13 mouse cellular contexts compared by ENCODE assay signal in the genomic region with DNA sequence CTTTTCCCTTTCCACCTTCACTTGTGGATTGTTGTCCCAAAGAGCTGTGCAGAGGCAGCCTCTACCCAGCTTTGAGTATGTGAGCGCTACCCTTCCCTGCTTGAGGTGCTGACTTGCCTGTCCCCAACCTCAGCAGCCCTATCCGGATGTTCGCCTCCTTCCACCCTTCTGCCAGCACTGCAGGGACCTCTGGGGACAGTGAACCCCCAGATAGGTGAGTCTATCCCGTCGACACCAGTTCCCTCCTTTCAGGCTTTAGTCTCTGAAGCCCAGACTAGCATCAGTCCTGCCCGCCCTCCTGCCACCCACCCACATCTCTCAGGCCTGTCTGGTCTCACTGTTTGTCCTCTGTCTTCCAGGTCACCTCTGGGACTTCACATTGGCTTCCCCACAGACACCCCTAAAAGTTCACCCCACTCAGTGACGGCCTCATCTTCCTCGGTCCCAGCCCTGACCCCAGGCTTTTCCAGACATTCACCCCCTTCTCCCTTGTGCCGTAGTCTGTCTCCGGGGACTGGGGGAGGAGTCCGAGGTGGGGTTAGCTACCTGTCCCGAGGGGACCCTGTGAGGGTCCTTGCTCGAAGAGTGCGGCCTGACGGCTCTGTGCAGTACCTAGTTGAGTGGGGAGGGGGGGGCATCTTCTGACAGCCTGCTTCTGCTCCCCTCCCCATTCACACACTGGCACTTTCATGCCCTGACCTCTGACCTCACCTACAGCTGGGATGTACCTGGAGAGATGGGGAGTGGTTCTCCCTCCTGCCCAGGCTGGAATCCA. TPM values are rescaled to one million over a fixed set of nuclear protein-coding genes. Genes with fewer than 3 reads are reported as not detected.
DNase-seq lines count a peak whose midpoint lies in the region; ATAC-seq and TF ChIP-seq lines count a peak whose summit lies in the region.
"Had no signal": no experiment of that assay in that cellular context is flagged by ENCODE, and none has a peak within 500 bp of the region (broad histone marks: within the 10 kb centered on the region; RNA-seq: fewer than 3 reads in every experiment).

No protein-coding gene starts in this region.

- TF ChIP-seq CTCF in stomach, postnatal 0 days (IDR thresholded peaks at IDR 0.05; ENCODE audit: low read depth): no peak
- TF ChIP-seq CTCF in small intestine, adult 2 months (IDR thresholded peaks at IDR 0.05; ENCODE audit: extremely low read depth, insufficient read length, insufficient replicate concordance, low read depth, low read length): no peak

- H3K9me3 ChIP-seq in erythroblast, embryonic 14.5 days (ENCODE audit: control insufficient read depth, low read length): no peaks in the 10 kb centered on the region
- no peaks in the 10 kb centered on the region for H3K9me3 ChIP-seq in kidney, embryonic 15.5 days (replicated peaks)
- no peaks in the 10 kb centered on the region for H3K9me3 ChIP-seq in stomach, embryonic 16.5 days (replicated peaks; ENCODE audit: control insufficient read depth, low read length)
- no peaks in the 10 kb centered on the region for H3K9me3 ChIP-seq in stomach, postnatal 0 days (ENCODE audit: control insufficient read depth, low read length)
- H3K9me3 ChIP-seq: heart, embryonic 12.5 days had no signal

- TF ChIP-seq POLR2A in small intestine, adult 2 months (IDR thresholded peaks at IDR 0.05; ENCODE audit: low read depth, low read length): 0 out of 2 replicates have a peak, but pooled peaks have one; percentile 26

- WGBS in kidney, embryonic 15.5 days: 81% methylated on average over 15 of the region's 15 CpGs
- WGBS in stomach, embryonic 16.5 days: 81% methylated on average over 15 of the region's 15 CpGs
- 84% methylated on average over 15 of the region's 15 CpGs for WGBS in stomach, postnatal 0 days
- WGBS in small intestine, adult 2 months: 89% methylated on average over 15 of the region's 15 CpGs

- ATAC-seq in erythroblast, adult 5-6 weeks (replicated peaks; ENCODE audit: low FRiP score, poor library complexity, severe bottlenecking): no peak
- ATAC-seq in kidney, embryonic 15.5 days (replicated peaks; ENCODE audit: low FRiP score): no peak
- ATAC-seq in stomach, embryonic 16.5 days (ENCODE audit: insufficient read depth, low FRiP score): no peak
- ATAC-seq in stomach, postnatal 0 days (ENCODE audit: low FRiP score, low TSS enrichment): no peak
- ATAC-seq: lung, postnatal 0 days had no signal

- no peak for DNase-seq in kidney, postnatal 4 days
- no peak for DNase-seq in stomach, postnatal 0 days (ENCODE audit: low spot score)
- no peak for DNase-seq in ovary, postnatal 36 days (ENCODE audit: low spot score)
- DNase-seq: adrenal gland, postnatal 10 days; kidney, adult 8-10 months; thymus, postnatal 4 days had no signal

- no peak overlapping the region for H3K27ac ChIP-seq in kidney, embryonic 15.5 days
- H3K27ac ChIP-seq in stomach, embryonic 16.5 days (ENCODE audit: low read length): no peak overlapping the region
- H3K27ac ChIP-seq in stomach, postnatal 0 days (replicated peaks): no peak overlapping the region
- H3K27ac ChIP-seq in small intestine, adult 2 months (ENCODE audit: insufficient read depth, low read depth, low read length): no peak overlapping the region

- no peak for TF ChIP-seq EP300 in stomach, postnatal 0 days (optimal IDR thresholded peaks at IDR 0.05)

- peak overlapping the region; percentile 7 for H3K4me3 ChIP-seq in erythroblast, embryonic 14.5 days (replicated peaks)
- peak overlapping the region; percentile 71; the same call in 1 of the 2 replicates for H3K4me3 ChIP-seq in kidney, embryonic 15.5 days (replicated peaks)
- H3K4me3 ChIP-seq in stomach, embryonic 16.5 days (replicated peaks; ENCODE audit: low read length): no peak overlapping the region
- no peak overlapping the region for H3K4me3 ChIP-seq in stomach, postnatal 0 days (ENCODE audit: low read depth, low read length)
- H3K4me3 ChIP-seq in small intestine, adult 2 months (ENCODE audit: low read depth, low read length): no peak overlapping the region

- no peak overlapping the region for H3K9ac ChIP-seq in kidney, embryonic 15.5 days
- H3K9ac ChIP-seq in stomach, embryonic 16.5 days (ENCODE audit: low read length): no peak overlapping the region
- no peak overlapping the region for H3K9ac ChIP-seq in stomach, postnatal 0 days (ENCODE audit: low read length)

- peak overlapping the region; percentile 98 for H3K4me2 ChIP-seq in kidney, embryonic 15.5 days
- H3K4me2 ChIP-seq in stomach, embryonic 16.5 days (ENCODE audit: low read depth, low read length): 0 out of 2 replicates have a peak overlapping the region, but pooled peaks have one; percentile 99
- no peak overlapping the region for H3K4me2 ChIP-seq in stomach, postnatal 0 days (replicated peaks; ENCODE audit: low read depth)

- peaks cover 74% of the 10 kb centered on the region for H3K4me1 ChIP-seq in erythroblast, embryonic 14.5 days (ENCODE audit: control insufficient read depth)
- peaks cover 66% of the 10 kb centered on the region for H3K4me1 ChIP-seq in kidney, embryonic 15.5 days
- peaks cover 31% of the 10 kb centered on the region for H3K4me1 ChIP-seq in stomach, embryonic 16.5 days (ENCODE audit: control insufficient read depth, insufficient read depth, low read length)
- peaks cover 5% of the 10 kb centered on the region for H3K4me1 ChIP-seq in stomach, postnatal 0 days (replicated peaks; ENCODE audit: control insufficient read depth, insufficient read depth)
- peaks cover 16% of the 10 kb centered on the region for H3K4me1 ChIP-seq in small intestine, adult 2 months (ENCODE audit: control insufficient read depth, insufficient read depth, insufficient read length, low read length)

- no peaks in the 10 kb centered on the region for H3K27me3 ChIP-seq in erythroblast, embryonic 14.5 days (ENCODE audit: control insufficient read depth)
- H3K27me3 ChIP-seq in kidney, embryonic 15.5 days: no peaks in the 10 kb centered on the region
- no peaks in the 10 kb centered on the region for H3K27me3 ChIP-seq in stomach, embryonic 16.5 days (ENCODE audit: control insufficient read depth, insufficient read depth, low read length)
- H3K27me3 ChIP-seq in stomach, postnatal 0 days (ENCODE audit: control insufficient read depth, insufficient read depth, low read length): no peaks in the 10 kb centered on the region
- H3K27me3 ChIP-seq in small intestine, adult 2 months (ENCODE audit: control insufficient read depth, insufficient read depth, low read length): no peaks in the 10 kb centered on the region
- H3K27me3 ChIP-seq: heart, embryonic 12.5 days had no signal

- peaks cover 55% of the 10 kb centered on the region for H3K36me3 ChIP-seq in erythroblast, embryonic 14.5 days (ENCODE audit: control insufficient read depth)
- peaks cover 34% of the 10 kb centered on the region for H3K36me3 ChIP-seq in kidney, embryonic 15.5 days
- peaks cover 4% of the 10 kb centered on the region; the same call in 1 of the 2 replicates for H3K36me3 ChIP-seq in stomach, embryonic 16.5 days (ENCODE audit: control insufficient read depth, insufficient read depth, low read length)
- no peaks in the 10 kb centered on the region; the same call in 1 of the 2 replicates for H3K36me3 ChIP-seq in stomach, postnatal 0 days (ENCODE audit: control insufficient read depth, insufficient read depth, low read length)
- H3K36me3 ChIP-seq in small intestine, adult 2 months (ENCODE audit: control insufficient read depth, insufficient read depth, low read length): peaks cover 22% of the 10 kb centered on the region

RNA-seq across cellular contexts. Expression of a gene that starts 2.3 kb away (rescaled TPM):
- 19.6 and 19.8 TPM in 2 replicates for polyA plus RNA-seq in erythroblast, embryonic 14.5 days (2012)
- total RNA-seq in erythroblast, adult 5-6 weeks (2015; ENCODE audit: low replicate concordance): 33.6 and 59.6 TPM in 2 replicates
- total RNA-seq in erythroblast, adult 5-6 weeks (2017; ENCODE audit: low replicate concordance): 10.2 and 14.4 TPM in 2 replicates
- polyA plus RNA-seq in kidney, embryonic 15.5 days (2015; fragmentation: Nextera tagmentation; extraction: Ambion mirVana): 192 and 203 TPM in 2 replicates
- polyA plus RNA-seq in stomach, embryonic 16.5 days (2015; fragmentation: Nextera tagmentation; extraction: Ambion mirVana): 173 and 178 TPM in 2 replicates
- polyA plus RNA-seq in stomach, postnatal 0 days (2015; fragmentation: Nextera tagmentation; extraction: Ambion mirVana): 157 and 163 TPM in 2 replicates
- 83.4 and 151 TPM in 2 replicates for polyA plus RNA-seq in small intestine, adult 2 months (2012; rRNA removed)

RNA-seq across cellular contexts. Expression of a gene that starts 3.9 kb away (rescaled TPM):
- 0.78 and 0.86 TPM in 2 replicates for polyA plus RNA-seq in erythroblast, embryonic 14.5 days (2012)
- total RNA-seq in erythroblast, adult 5-6 weeks (2015; ENCODE audit: low replicate concordance): 0.42 and 2.5 TPM in 2 replicates
- 0.60 and 5.3 TPM in 2 replicates for total RNA-seq in erythroblast, adult 5-6 weeks (2017; ENCODE audit: low replicate concordance)
- 1.9 and 2.0 TPM in 2 replicates for polyA plus RNA-seq in kidney, embryonic 15.5 days (2015; fragmentation: Nextera tagmentation; extraction: Ambion mirVana)
- 1.3 and 1.6 TPM in 2 replicates for polyA plus RNA-seq in stomach, embryonic 16.5 days (2015; fragmentation: Nextera tagmentation; extraction: Ambion mirVana)
- polyA plus RNA-seq in stomach, postnatal 0 days (2015; fragmentation: Nextera tagmentation; extraction: Ambion mirVana): 0.61 and 0.70 TPM in 2 replicates
- polyA plus RNA-seq in small intestine, adult 2 months (2012; rRNA removed): 5.8 and 8.6 TPM in 2 replicates

RNA-seq across cellular contexts. Expression of a gene that starts 4.3 kb away (rescaled TPM):
- 5.0 and 6.2 TPM in 2 replicates for polyA plus RNA-seq in erythroblast, embryonic 14.5 days (2012)
- total RNA-seq in erythroblast, adult 5-6 weeks (2015; ENCODE audit: low replicate concordance): 4.0 TPM in 2 replicates
- total RNA-seq in erythroblast, adult 5-6 weeks (2017; ENCODE audit: low replicate concordance): 2.5 and 4.1 TPM in 2 replicates
- polyA plus RNA-seq in kidney, embryonic 15.5 days (2015; fragmentation: Nextera tagmentation; extraction: Ambion mirVana): 7.0 and 8.7 TPM in 2 replicates
- polyA plus RNA-seq in stomach, embryonic 16.5 days (2015; fragmentation: Nextera tagmentation; extraction: Ambion mirVana): 7.3 and 7.7 TPM in 2 replicates
- polyA plus RNA-seq in stomach, postnatal 0 days (2015; fragmentation: Nextera tagmentation; extraction: Ambion mirVana): 4.7 and 5.8 TPM in 2 replicates
- 35.6 and 67.1 TPM in 2 replicates for polyA plus RNA-seq in small intestine, adult 2 months (2012; rRNA removed)

RNA-seq across cellular contexts. Expression of a gene that starts 20.2 kb away (rescaled TPM):
- polyA plus RNA-seq in erythroblast, embryonic 14.5 days (2012): 8.1 and 9.2 TPM in 2 replicates
- 3.3 and 5.6 TPM in 2 replicates for total RNA-seq in erythroblast, adult 5-6 weeks (2015; ENCODE audit: low replicate concordance)
- 18.9 and 30.1 TPM in 2 replicates for total RNA-seq in erythroblast, adult 5-6 weeks (2017; ENCODE audit: low replicate concordance)
- polyA plus RNA-seq in kidney, embryonic 15.5 days (2015; fragmentation: Nextera tagmentation; extraction: Ambion mirVana): 9.0 and 9.3 TPM in 2 replicates
- polyA plus RNA-seq in stomach, embryonic 16.5 days (2015; fragmentation: Nextera tagmentation; extraction: Ambion mirVana): 6.4 and 6.9 TPM in 2 replicates
- polyA plus RNA-seq in stomach, postnatal 0 days (2015; fragmentation: Nextera tagmentation; extraction: Ambion mirVana): 1.5 and 1.6 TPM in 2 replicates
- 2.5 and 3.7 TPM in 2 replicates for polyA plus RNA-seq in small intestine, adult 2 months (2012; rRNA removed)

RNA-seq across cellular contexts. Expression of a gene that starts 35.9 kb away (rescaled TPM):
- polyA plus RNA-seq in erythroblast, embryonic 14.5 days (2012): 0.12 and 0.13 TPM in 2 replicates
- 1.3 TPM in 1 of 2 replicates, not detected in the other for total RNA-seq in erythroblast, adult 5-6 weeks (2015; ENCODE audit: low replicate concordance)
- total RNA-seq in erythroblast, adult 5-6 weeks (2017; ENCODE audit: low replicate concordance): 5.3 and 6.0 TPM in 2 replicates
- polyA plus RNA-seq in kidney, embryonic 15.5 days (2015; fragmentation: Nextera tagmentation; extraction: Ambion mirVana): 18.4 and 20.0 TPM in 2 replicates
- polyA plus RNA-seq in stomach, embryonic 16.5 days (2015; fragmentation: Nextera tagmentation; extraction: Ambion mirVana): 14.1 and 14.8 TPM in 2 replicates
- 6.9 and 7.8 TPM in 2 replicates for polyA plus RNA-seq in stomach, postnatal 0 days (2015; fragmentation: Nextera tagmentation; extraction: Ambion mirVana)
- polyA plus RNA-seq in small intestine, adult 2 months (2012; rRNA removed): 4.7 and 9.1 TPM in 2 replicates

Comparison
In these comparisons a context has a peak if more than half of its experiments do, and no peak if none do; other contexts are left out.
1. H3K4me3 ChIP-seq: peak in erythroblast, embryonic 14.5 days (single experiment) and kidney, embryonic 15.5 days (single experiment); none in stomach, embryonic 16.5 days (single experiment), stomach, postnatal 0 days (single experiment) and small intestine, adult 2 months (single experiment).